Mouse (Mus musculus): ENCODE measurements around the gene Ppp2r5c. TPM values are rescaled to one million over a fixed set of nuclear protein-coding genes. Genes with fewer than 3 reads are reported as not detected.

Gene Ppp2r5c
- total RNA-seq, 1 experiment from 2014 or later = 389 TPM

- peak; percentile 94 for ATAC-seq (replicated peaks; ENCODE audit: insufficient number of reproducible peaks, low FRiP score, low TSS enrichment, poor library complexity, severe bottlenecking)
Measured at GRCm38 (mm10) chr12:110436638-110437366, 10.1 kb upstream of the Ppp2r5c start.

GRCm38 (mm10) chr12:110437367-110437703 is 9.6 kb upstream of the Ppp2r5c start:
- ATAC-seq (replicated peaks; ENCODE audit: insufficient number of reproducible peaks, low FRiP score, low TSS enrichment, poor library complexity, severe bottlenecking) = no peak

DNA sequence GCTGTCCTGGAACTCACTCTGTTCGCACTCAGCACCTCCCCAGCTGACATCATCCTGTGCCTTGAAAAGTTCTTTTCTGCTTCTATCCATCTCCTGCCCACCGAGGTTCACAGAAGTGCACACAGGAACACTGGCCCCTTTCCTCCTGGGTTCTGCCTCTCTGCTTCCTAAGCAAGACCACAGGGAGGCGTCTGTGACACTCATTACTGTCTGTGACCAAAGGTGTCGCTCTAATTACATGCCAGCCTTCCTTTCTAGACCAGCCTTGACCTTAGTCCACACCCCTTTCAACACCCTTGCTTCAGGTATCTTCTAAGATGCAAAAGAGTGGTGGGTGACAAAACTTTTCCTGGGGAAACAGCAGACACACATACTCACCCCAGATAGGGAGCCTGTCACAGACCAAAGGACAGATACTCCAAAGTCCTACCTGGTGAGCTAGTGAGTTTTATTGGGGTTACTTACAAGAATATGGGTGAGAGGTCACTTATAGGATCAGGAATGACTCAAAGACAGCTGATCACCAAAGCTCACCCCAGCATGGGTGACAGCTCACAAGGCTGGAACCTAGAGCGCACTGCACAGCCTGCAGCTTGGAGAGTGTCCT is 8.4 kb upstream of the Ppp2r5c start:
- ATAC-seq (replicated peaks; ENCODE audit: insufficient number of reproducible peaks, low FRiP score, low TSS enrichment, poor library complexity, severe bottlenecking) = no peak; the same call in 1 of the 2 replicates

DNA sequence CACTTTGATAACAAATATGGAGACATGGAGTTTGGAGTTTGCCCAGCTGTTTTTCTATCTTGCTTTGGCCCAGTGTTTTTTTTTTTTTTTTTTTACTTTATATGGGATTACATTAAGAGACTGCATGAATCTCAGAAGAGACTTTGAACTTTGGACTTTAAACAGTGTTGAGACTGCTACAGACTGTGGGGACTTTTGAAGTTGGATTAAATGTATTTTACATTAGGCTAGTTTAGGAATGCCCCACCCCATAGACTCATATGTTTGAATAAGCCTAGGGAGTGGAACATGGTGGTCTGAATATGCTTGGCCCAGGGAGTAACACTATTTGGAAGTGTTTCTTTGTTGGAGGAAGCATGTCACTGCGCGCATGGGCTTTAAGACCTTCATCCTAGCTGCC is 4.7 kb upstream of the Ppp2r5c start:
- ATAC-seq (replicated peaks; ENCODE audit: insufficient number of reproducible peaks, low FRiP score, low TSS enrichment, poor library complexity, severe bottlenecking) = no peak

DNA sequence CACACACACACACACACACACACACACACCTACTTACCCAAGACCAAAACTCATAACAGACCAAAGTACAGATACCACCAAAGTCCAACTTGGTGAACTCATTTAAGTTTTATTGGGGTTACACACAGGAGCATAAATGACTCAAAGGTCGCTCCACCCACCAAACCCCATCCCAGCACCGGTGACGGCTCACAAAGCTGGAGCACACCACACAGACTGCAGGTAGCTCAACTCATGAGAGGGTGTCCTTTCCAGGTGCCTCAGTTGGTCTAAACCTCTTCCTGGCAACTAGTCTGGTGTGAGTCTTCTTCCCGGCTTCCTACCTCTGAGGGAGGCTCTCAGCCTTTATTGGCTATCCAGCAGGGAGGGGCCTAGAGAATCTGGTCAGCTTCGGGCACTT is 2.4 kb upstream of the Ppp2r5c start:
- no peak for ATAC-seq (replicated peaks; ENCODE audit: insufficient number of reproducible peaks, low FRiP score, low TSS enrichment, poor library complexity, severe bottlenecking)

DNA sequence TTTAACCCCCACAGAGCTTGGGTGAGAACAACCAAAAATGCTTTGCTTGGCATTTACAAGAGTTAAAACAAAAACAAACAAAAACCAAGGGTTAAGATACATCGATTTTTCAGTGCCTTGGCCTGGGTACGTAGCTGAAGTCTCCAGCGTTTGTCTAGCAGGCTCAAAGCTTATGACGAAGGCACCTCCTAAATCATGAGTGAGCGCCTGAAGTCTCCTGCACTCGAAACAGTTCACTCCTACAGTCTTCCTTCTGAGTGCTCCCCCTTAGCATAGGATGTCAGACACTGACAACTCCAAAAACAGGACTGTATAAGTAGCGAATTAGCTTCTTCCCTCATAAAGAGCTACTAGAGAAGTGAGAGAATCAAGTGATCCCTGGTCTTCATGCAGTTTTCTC is 1.1 kb upstream of the Ppp2r5c start:
- ATAC-seq (replicated peaks; ENCODE audit: insufficient number of reproducible peaks, low FRiP score, low TSS enrichment, poor library complexity, severe bottlenecking) = no peak

- no peak for ATAC-seq (replicated peaks; ENCODE audit: insufficient number of reproducible peaks, low FRiP score, low TSS enrichment, poor library complexity, severe bottlenecking)
Measured at GRCm38 (mm10) chr12:110447306-110447705, 386 bp downstream of the Ppp2r5c start.

DNA sequence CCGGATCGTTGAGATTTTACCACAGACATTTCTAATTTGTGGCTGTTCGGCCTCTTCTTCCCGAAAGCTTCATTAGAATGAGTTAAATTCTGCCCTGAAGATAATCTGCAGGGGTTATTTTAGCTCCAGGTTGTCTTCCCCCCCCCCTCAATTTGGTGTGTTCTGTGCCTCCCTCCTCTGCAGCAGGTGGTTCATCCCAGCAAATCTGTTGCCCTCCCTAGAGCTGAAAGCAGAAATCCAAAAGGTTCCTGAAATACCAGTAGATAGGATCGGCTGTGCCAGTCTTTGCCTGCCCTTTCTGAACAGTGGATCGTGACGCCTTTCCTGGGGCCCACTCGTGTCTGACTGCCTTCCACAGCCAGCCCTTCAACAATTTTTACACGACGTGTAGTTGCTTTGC is 1.8 kb downstream of the Ppp2r5c start:
- no peak for ATAC-seq (replicated peaks; ENCODE audit: insufficient number of reproducible peaks, low FRiP score, low TSS enrichment, poor library complexity, severe bottlenecking)

- ATAC-seq (replicated peaks; ENCODE audit: insufficient number of reproducible peaks, low FRiP score, low TSS enrichment, poor library complexity, severe bottlenecking) = peak; percentile 74
Measured at GRCm38 (mm10) chr12:110454223-110454622, 7.3 kb downstream of the Ppp2r5c start.

GRCm38 (mm10) chr12:110456024-110456423 is 9.1 kb downstream of the Ppp2r5c start:
- ATAC-seq (replicated peaks; ENCODE audit: insufficient number of reproducible peaks, low FRiP score, low TSS enrichment, poor library complexity, severe bottlenecking) = no peak

- ATAC-seq (replicated peaks; ENCODE audit: insufficient number of reproducible peaks, low FRiP score, low TSS enrichment, poor library complexity, severe bottlenecking) = peak; percentile 21
Measured at GRCm38 (mm10) chr12:110458667-110459066, 11.7 kb downstream of the Ppp2r5c start.

DNA sequence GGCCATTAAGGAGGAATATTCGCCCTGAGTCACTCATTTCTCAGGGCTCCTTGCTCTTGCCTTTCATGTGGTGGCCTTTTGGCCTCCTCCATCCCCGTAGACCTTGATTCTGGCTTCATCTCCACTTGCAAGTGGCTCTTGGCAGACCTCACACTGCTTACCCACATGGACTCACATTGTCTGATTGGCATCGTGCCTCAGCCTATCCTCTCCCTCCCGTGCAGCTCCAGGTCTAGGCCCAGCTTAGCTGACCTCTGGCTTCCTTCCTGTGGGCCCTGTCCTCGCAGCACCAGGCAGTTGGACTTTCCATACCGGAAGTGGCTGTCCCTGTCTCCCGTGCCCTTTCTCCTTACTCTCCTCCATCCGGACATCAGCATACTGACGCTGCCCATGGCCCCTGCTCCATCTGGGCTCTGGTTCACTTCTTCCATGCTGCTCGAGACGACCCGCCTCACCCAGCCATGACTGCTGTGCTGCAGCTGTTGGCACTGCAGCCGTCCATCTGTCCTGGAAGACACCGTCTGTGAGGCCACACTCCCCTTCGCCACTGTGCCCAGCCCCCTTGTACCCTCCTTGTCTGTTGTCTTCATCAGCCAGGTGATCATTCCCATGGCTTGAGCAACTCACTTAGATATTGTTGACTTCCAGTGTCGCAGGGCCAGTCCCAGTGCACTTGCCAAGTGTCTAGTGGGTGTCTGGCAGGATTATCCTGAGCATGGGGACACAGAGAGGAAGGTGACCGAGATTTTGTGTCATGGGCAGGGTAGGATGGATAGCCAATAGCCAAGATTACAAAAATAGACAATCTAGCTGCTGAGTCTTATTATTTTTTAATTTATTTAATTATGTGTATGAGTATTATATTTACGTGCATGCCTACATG is 13.7 kb downstream of the Ppp2r5c start:
- no peak for ATAC-seq (replicated peaks; ENCODE audit: insufficient number of reproducible peaks, low FRiP score, low TSS enrichment, poor library complexity, severe bottlenecking)

GRCm38 (mm10) chr12:110463711-110464110 is 16.8 kb downstream of the Ppp2r5c start:
- no peak for ATAC-seq (replicated peaks; ENCODE audit: insufficient number of reproducible peaks, low FRiP score, low TSS enrichment, poor library complexity, severe bottlenecking)

- ATAC-seq (replicated peaks; ENCODE audit: insufficient number of reproducible peaks, low FRiP score, low TSS enrichment, poor library complexity, severe bottlenecking) = no peak
Measured at GRCm38 (mm10) chr12:110471426-110471825, 24.5 kb downstream of the Ppp2r5c start.

- ATAC-seq (replicated peaks; ENCODE audit: insufficient number of reproducible peaks, low FRiP score, low TSS enrichment, poor library complexity, severe bottlenecking) = no peak
Measured at GRCm38 (mm10) chr12:110472247-110472646, 25.3 kb downstream of the Ppp2r5c start.

DNA sequence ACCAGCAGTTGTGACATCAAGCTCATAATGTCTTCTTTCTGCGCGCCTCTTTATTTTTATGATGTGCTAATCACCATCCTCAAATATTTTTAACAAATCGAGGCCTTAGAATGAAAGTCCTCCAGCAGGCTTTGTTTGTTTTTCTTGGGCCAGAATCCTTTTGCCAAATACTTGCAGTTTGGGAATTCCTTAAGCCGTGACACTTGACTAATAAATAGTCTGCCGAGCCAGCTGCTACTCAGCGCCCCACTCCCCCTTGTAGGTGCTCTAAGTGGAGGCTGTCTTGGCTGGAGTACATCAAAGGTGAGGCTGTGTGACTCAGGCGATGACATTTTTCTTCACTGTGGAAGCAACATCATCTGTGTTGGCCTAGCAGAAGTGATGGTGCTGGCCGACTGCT is 27.6 kb downstream of the Ppp2r5c start:
- no peak for ATAC-seq (replicated peaks; ENCODE audit: insufficient number of reproducible peaks, low FRiP score, low TSS enrichment, poor library complexity, severe bottlenecking)

GRCm38 (mm10) chr12:110476561-110476960 is 29.6 kb downstream of the Ppp2r5c start:
- ATAC-seq (replicated peaks; ENCODE audit: insufficient number of reproducible peaks, low FRiP score, low TSS enrichment, poor library complexity, severe bottlenecking) = no peak

DNA sequence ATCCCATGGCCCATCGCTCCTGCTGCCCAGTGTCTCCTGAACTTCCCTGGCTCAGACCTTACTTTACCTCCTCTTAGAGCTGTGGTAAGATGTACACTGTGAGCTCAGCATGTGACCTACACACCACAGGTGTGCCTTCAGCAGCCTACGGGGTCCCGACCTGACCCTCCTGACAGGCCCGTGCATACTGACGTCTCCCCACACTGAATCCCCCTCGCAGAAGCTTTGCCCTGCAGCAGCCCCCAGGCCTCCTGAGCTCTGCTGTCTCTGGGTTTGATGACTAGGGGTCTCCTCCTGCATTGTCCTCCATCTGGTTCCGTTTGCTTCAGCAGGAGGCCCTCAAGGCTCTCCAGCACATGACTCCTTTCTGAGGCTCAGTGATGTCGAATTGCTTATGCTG is 31.0 kb downstream of the Ppp2r5c start:
- ATAC-seq (replicated peaks; ENCODE audit: insufficient number of reproducible peaks, low FRiP score, low TSS enrichment, poor library complexity, severe bottlenecking) = no peak

- no peak for ATAC-seq (replicated peaks; ENCODE audit: insufficient number of reproducible peaks, low FRiP score, low TSS enrichment, poor library complexity, severe bottlenecking)
Measured at GRCm38 (mm10) chr12:110478601-110479008, 31.7 kb downstream of the Ppp2r5c start.

- ATAC-seq (replicated peaks; ENCODE audit: insufficient number of reproducible peaks, low FRiP score, low TSS enrichment, poor library complexity, severe bottlenecking) = no peak
Measured at GRCm38 (mm10) chr12:110479268-110479667, 32.3 kb downstream of the Ppp2r5c start.

Measured in monocyte, adult 5-6 weeks (primary cell).